Mouse (Mus musculus): ENCODE measurements around the gene Glod4.

The Glod4 gene

GRCm38 (mm10) chr11:76146187-76147010 is 97.1 kb downstream of the Glod4 start:
- DNase-seq (ENCODE audit: low read depth, low spot score): no peak

GRCm38 (mm10) chr11:76145169-76145568 is 98.4 kb downstream of the Glod4 start:
- no peak for DNase-seq (ENCODE audit: low read depth, low spot score)

GRCm38 (mm10) chr11:76144386-76144785 is 99.1 kb downstream of the Glod4 start:
- DNase-seq (ENCODE audit: low read depth, low spot score): no peak

GRCm38 (mm10) chr11:76137996-76138395 is 105.5 kb downstream of the Glod4 start:
- no peak for DNase-seq (ENCODE audit: low read depth, low spot score)

- DNase-seq (ENCODE audit: low read depth, low spot score): no peak
Measured at GRCm38 (mm10) chr11:76135641-76136437, 107.7 kb downstream of the Glod4 start.

- no peak for DNase-seq (ENCODE audit: low read depth, low spot score)
Measured at GRCm38 (mm10) chr11:76130859-76131258, 112.7 kb downstream of the Glod4 start.

GRCm38 (mm10) chr11:76125386-76125785 is 118.1 kb downstream of the Glod4 start:
- DNase-seq (ENCODE audit: low read depth, low spot score): no peak

- DNase-seq (ENCODE audit: low read depth, low spot score): no peak
Measured at GRCm38 (mm10) chr11:76123517-76123916, 120.0 kb downstream of the Glod4 start.

GRCm38 (mm10) chr11:76122571-76122970 is 121.0 kb downstream of the Glod4 start:
- no peak for DNase-seq (ENCODE audit: low read depth, low spot score)

- no peak for DNase-seq (ENCODE audit: low read depth, low spot score)
Measured at GRCm38 (mm10) chr11:76121086-76121485, 122.4 kb downstream of the Glod4 start.

- DNase-seq (ENCODE audit: low read depth, low spot score): no peak
Measured at GRCm38 (mm10) chr11:76120407-76120901, 123.1 kb downstream of the Glod4 start.

GRCm38 (mm10) chr11:76110416-76110815 is 133.1 kb downstream of the Glod4 start:
- DNase-seq (ENCODE audit: low read depth, low spot score): no peak

GRCm38 (mm10) chr11:76106551-76107496 is 136.7 kb downstream of the Glod4 start:
- DNase-seq (ENCODE audit: low read depth, low spot score): no peak

GRCm38 (mm10) chr11:76101154-76101553 is 142.4 kb downstream of the Glod4 start:
- DNase-seq (ENCODE audit: low read depth, low spot score): no peak

- no peak for DNase-seq (ENCODE audit: low read depth, low spot score)
Measured at GRCm38 (mm10) chr11:76099193-76099975, 144.1 kb downstream of the Glod4 start.

GRCm38 (mm10) chr11:76093610-76094009 is 149.9 kb downstream of the Glod4 start:
- DNase-seq (ENCODE audit: low read depth, low spot score): no peak

- no peak for DNase-seq (ENCODE audit: low read depth, low spot score)
Measured at GRCm38 (mm10) chr11:76089776-76090175, 153.7 kb downstream of the Glod4 start.

- DNase-seq (ENCODE audit: low read depth, low spot score): no peak
Measured at GRCm38 (mm10) chr11:76088506-76088905, 155.0 kb downstream of the Glod4 start.

- no peak for DNase-seq (ENCODE audit: low read depth, low spot score)
Measured at GRCm38 (mm10) chr11:76085898-76086591, 157.5 kb downstream of the Glod4 start.

- DNase-seq (ENCODE audit: low read depth, low spot score): no peak
Measured at GRCm38 (mm10) chr11:76084943-76085342, 158.6 kb downstream of the Glod4 start.
